Comparison of ENCODE assay signal across 8 mouse cellular contexts in the genomic region with DNA sequence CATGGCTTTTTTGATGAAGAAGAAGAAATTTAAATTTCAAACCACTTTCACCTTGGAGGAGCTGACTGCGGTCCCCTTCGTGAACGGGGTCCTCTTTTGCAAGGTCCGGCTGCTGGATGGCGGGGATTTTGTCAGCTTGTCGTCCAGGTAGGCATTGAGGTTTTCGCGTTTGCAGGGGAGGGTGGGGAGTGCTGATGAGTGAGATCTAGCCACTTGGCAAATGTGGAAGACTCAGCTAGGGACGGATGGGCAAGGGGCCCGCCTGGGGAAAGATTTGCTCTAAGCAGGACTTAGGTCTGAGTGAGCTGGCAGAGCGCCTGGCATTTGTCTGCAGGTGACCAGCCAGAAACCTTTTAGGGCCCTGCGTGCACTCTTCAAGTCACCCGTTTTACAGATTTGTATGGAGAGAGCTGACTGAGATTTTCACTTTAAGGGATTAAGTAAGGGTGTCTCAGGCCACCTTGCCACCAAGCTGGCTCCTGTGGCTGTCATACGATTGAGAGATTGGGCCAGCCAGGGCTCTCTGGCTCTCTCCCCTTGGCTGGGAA. TPM values are rescaled to one million over a fixed set of nuclear protein-coding genes. Genes with fewer than 3 reads are reported as not detected.
DNase-seq lines count a peak whose midpoint lies in the region; ATAC-seq and TF ChIP-seq lines count a peak whose summit lies in the region.

No protein-coding gene starts in this region.

- peaks cover 66% of the 10 kb centered on the region for H3K4me1 ChIP-seq in E14TG2a.4 (replicated peaks; ENCODE audit: low read depth, low read length)
- H3K4me1 ChIP-seq in embryonic facial prominence, embryonic 11.5 days (ENCODE audit: control insufficient read depth, insufficient read depth, low read length), result peaks cover 15% of the 10 kb centered on the region
- peaks cover 45% of the 10 kb centered on the region for H3K4me1 ChIP-seq in hindbrain, embryonic 16.5 days (ENCODE audit: control insufficient read depth, insufficient read depth, low read depth, low read length)
- peaks cover 56% of the 10 kb centered on the region for H3K4me1 ChIP-seq in liver, embryonic 13.5 days (replicated peaks)

- TF ChIP-seq CTCF in E14TG2a.4 (conservative IDR thresholded peaks at IDR 0.05; ENCODE audit: low read length), result no peak

- no peak for ATAC-seq in embryonic facial prominence, embryonic 11.5 days (replicated peaks; ENCODE audit: insufficient number of reproducible peaks, low FRiP score, low TSS enrichment, low read depth)
- ATAC-seq in hindbrain, embryonic 16.5 days, result no peak
- no peak for ATAC-seq in liver, embryonic 13.5 days (ENCODE audit: low read depth)

- peak overlapping the region; percentile 22; the same call in 1 of the 2 replicates for H3K27ac ChIP-seq in embryonic facial prominence, embryonic 11.5 days (replicated peaks; ENCODE audit: low read depth, low read length)
- H3K27ac ChIP-seq in hindbrain, embryonic 16.5 days (ENCODE audit: low read depth, low read length), result peak overlapping the region; percentile 94
- no peak overlapping the region for H3K27ac ChIP-seq in liver, embryonic 13.5 days

- H3K9me3 ChIP-seq in E14TG2a.4 (ENCODE audit: low read length), result no peaks in the 10 kb centered on the region
- no peaks in the 10 kb centered on the region for H3K9me3 ChIP-seq in embryonic facial prominence, embryonic 11.5 days (replicated peaks; ENCODE audit: control insufficient read depth, low read length)
- no peaks in the 10 kb centered on the region for H3K9me3 ChIP-seq in hindbrain, embryonic 16.5 days (ENCODE audit: control insufficient read depth, low read length)
- no peaks in the 10 kb centered on the region for H3K9me3 ChIP-seq in liver, embryonic 13.5 days (replicated peaks)

- WGBS in embryonic facial prominence, embryonic 11.5 days, result under 1% methylated on average over 14 of the region's 14 CpGs
- WGBS in hindbrain, embryonic 16.5 days, result 1% methylated on average over 14 of the region's 14 CpGs
- 3% methylated on average over 14 of the region's 14 CpGs for WGBS in liver, embryonic 13.5 days (ENCODE audit: insufficient replicate concordance)

- peak overlapping the region; percentile 88 for H3K9ac ChIP-seq in embryonic facial prominence, embryonic 11.5 days (replicated peaks; ENCODE audit: low read length)
- peak overlapping the region; percentile 98 for H3K9ac ChIP-seq in hindbrain, embryonic 16.5 days (ENCODE audit: low read depth, low read length)
- peak overlapping the region; percentile 82 for H3K9ac ChIP-seq in liver, embryonic 13.5 days

- peak overlapping the region; percentile 92 for H3K4me3 ChIP-seq in E14TG2a.4 (replicated peaks; ENCODE audit: low read length)
- H3K4me3 ChIP-seq in embryonic facial prominence, embryonic 11.5 days (ENCODE audit: low read depth, low read length), result peak overlapping the region; percentile 95
- peak overlapping the region; percentile 88 for H3K4me3 ChIP-seq in hindbrain, embryonic 16.5 days (ENCODE audit: low read length)
- peak overlapping the region; percentile 79 for H3K4me3 ChIP-seq in liver, embryonic 13.5 days (replicated peaks)

- peak; percentile 46 for DNase-seq in gastrocnemius, postnatal 10 days
- no peak for DNase-seq in gastrocnemius, adult 8-10 months (ENCODE audit: low spot score in 2 of 2)
- no peak for DNase-seq in embryonic facial prominence, embryonic 11.5 days (ENCODE audit: low spot score)
- no peak for DNase-seq in liver, embryonic 13.5 days
- peak; percentile 41 for DNase-seq in retina, embryonic 14.5 days (ENCODE audit: low spot score)
- no peak for DNase-seq in left cerebral cortex, adult 9 months (ENCODE audit: low spot score in 2 of 2)

- H3K36me3 ChIP-seq in E14TG2a.4 (ENCODE audit: insufficient read depth, low read length), result peaks cover 3% of the 10 kb centered on the region; the same call in 1 of the 2 replicates
- H3K36me3 ChIP-seq in embryonic facial prominence, embryonic 11.5 days (replicated peaks; ENCODE audit: control insufficient read depth, insufficient read depth, low read depth, low read length), result no peaks in the 10 kb centered on the region
- H3K36me3 ChIP-seq in hindbrain, embryonic 16.5 days (ENCODE audit: control insufficient read depth, insufficient read depth, low read length), result no peaks in the 10 kb centered on the region
- no peaks in the 10 kb centered on the region for H3K36me3 ChIP-seq in liver, embryonic 13.5 days

- H3K27me3 ChIP-seq in E14TG2a.4 (ENCODE audit: insufficient read depth, low read length), result peaks cover 4% of the 10 kb centered on the region; the same call in 1 of the 2 replicates
- no peaks in the 10 kb centered on the region for H3K27me3 ChIP-seq in embryonic facial prominence, embryonic 11.5 days (ENCODE audit: control insufficient read depth, insufficient read depth, low read length)
- no peaks in the 10 kb centered on the region for H3K27me3 ChIP-seq in hindbrain, embryonic 16.5 days (replicated peaks; ENCODE audit: control insufficient read depth, insufficient read depth, low read length)
- peaks cover 73% of the 10 kb centered on the region for H3K27me3 ChIP-seq in liver, embryonic 13.5 days

- peak overlapping the region; percentile 79 for H3K4me2 ChIP-seq in embryonic facial prominence, embryonic 11.5 days (ENCODE audit: low read depth, low read length)
- peak overlapping the region; percentile 85 for H3K4me2 ChIP-seq in hindbrain, embryonic 16.5 days (ENCODE audit: low read length)
- H3K4me2 ChIP-seq in liver, embryonic 13.5 days, result peak overlapping the region; percentile 100

RNA-seq across cellular contexts. Expression of a gene that starts 1.0 kb away (rescaled TPM):
- total RNA-seq in gastrocnemius, postnatal 10 days (2021), result 1 to 10 TPM; 5.5 to 8.6 TPM
- total RNA-seq in gastrocnemius, adult 8-10 months (2022), result 1 to 10 TPM; 1.6 to 3.8 (median 2.9) TPM
- polyA plus RNA-seq in embryonic facial prominence, embryonic 11.5 days (2014; fragmentation: Nextera tagmentation; extraction: Ambion mirVana), result 10.2 and 11.7 TPM in 2 replicates
- 7.3 and 7.9 TPM in 2 replicates for polyA plus RNA-seq in hindbrain, embryonic 16.5 days (2015; fragmentation: Nextera tagmentation; extraction: Ambion mirVana)
- polyA plus RNA-seq in liver, embryonic 13.5 days (2015; fragmentation: Nextera tagmentation; extraction: Ambion mirVana), result 1.0 and 1.1 TPM in 2 replicates

RNA-seq across cellular contexts. Expression of a gene that starts 34.5 kb away (rescaled TPM):
- 10 to 100 TPM; 19.6 to 25.7 TPM for total RNA-seq in gastrocnemius, postnatal 10 days (2021)
- total RNA-seq in gastrocnemius, adult 8-10 months (2022), result 10 to 100 TPM in 3 of 4 experiments, 1 to 10 TPM in 1; 9.2 to 15.0 (median 10.6) TPM
- 97.1 and 100 TPM in 2 replicates for polyA plus RNA-seq in embryonic facial prominence, embryonic 11.5 days (2014; fragmentation: Nextera tagmentation; extraction: Ambion mirVana)
- polyA plus RNA-seq in hindbrain, embryonic 16.5 days (2015; fragmentation: Nextera tagmentation; extraction: Ambion mirVana), result 142 and 150 TPM in 2 replicates
- polyA plus RNA-seq in liver, embryonic 13.5 days (2015; fragmentation: Nextera tagmentation; extraction: Ambion mirVana), result 60.4 and 64.2 TPM in 2 replicates

RNA-seq across cellular contexts. Expression of a gene that starts 38.4 kb away (rescaled TPM):
- not detected for total RNA-seq in gastrocnemius, postnatal 10 days (2021)
- total RNA-seq in gastrocnemius, adult 8-10 months (2022), result not detected
- 2.3 and 3.3 TPM in 2 replicates for polyA plus RNA-seq in embryonic facial prominence, embryonic 11.5 days (2014; fragmentation: Nextera tagmentation; extraction: Ambion mirVana)
- 16.9 and 20.4 TPM in 2 replicates for polyA plus RNA-seq in hindbrain, embryonic 16.5 days (2015; fragmentation: Nextera tagmentation; extraction: Ambion mirVana)
- 0.10 TPM in 1 of 2 replicates, not detected in the other for polyA plus RNA-seq in liver, embryonic 13.5 days (2015; fragmentation: Nextera tagmentation; extraction: Ambion mirVana)

RNA-seq across cellular contexts. Expression of a gene that starts 39.3 kb away (rescaled TPM):
- not detected for total RNA-seq in gastrocnemius, postnatal 10 days (2021)
- not detected for total RNA-seq in gastrocnemius, adult 8-10 months (2022)
- 0.32 and 0.36 TPM in 2 replicates for polyA plus RNA-seq in embryonic facial prominence, embryonic 11.5 days (2014; fragmentation: Nextera tagmentation; extraction: Ambion mirVana)
- 0.72 and 1.6 TPM in 2 replicates for polyA plus RNA-seq in hindbrain, embryonic 16.5 days (2015; fragmentation: Nextera tagmentation; extraction: Ambion mirVana)
- not detected in 2 replicates for polyA plus RNA-seq in liver, embryonic 13.5 days (2015; fragmentation: Nextera tagmentation; extraction: Ambion mirVana)

RNA-seq across cellular contexts. Expression of a gene that starts 50.7 kb away (rescaled TPM):
- total RNA-seq in gastrocnemius, postnatal 10 days (2021), result 10 to 100 TPM; 31.7 to 42.6 TPM
- total RNA-seq in gastrocnemius, adult 8-10 months (2022), result 10 to 100 TPM; 11.4 to 15.5 (median 13.8) TPM
- polyA plus RNA-seq in embryonic facial prominence, embryonic 11.5 days (2014; fragmentation: Nextera tagmentation; extraction: Ambion mirVana), result 20.3 and 22.8 TPM in 2 replicates
- 49.6 and 54.3 TPM in 2 replicates for polyA plus RNA-seq in hindbrain, embryonic 16.5 days (2015; fragmentation: Nextera tagmentation; extraction: Ambion mirVana)
- 13.5 and 14.1 TPM in 2 replicates for polyA plus RNA-seq in liver, embryonic 13.5 days (2015; fragmentation: Nextera tagmentation; extraction: Ambion mirVana)

Comparison
In these comparisons a context has a peak if more than half of its experiments do, and no peak if none do; other contexts are left out.
1. DNase-seq: peak in gastrocnemius, postnatal 10 days (single experiment) and retina, embryonic 14.5 days (single experiment); none in gastrocnemius, adult 8-10 months (0 of 2), embryonic facial prominence, embryonic 11.5 days (single experiment), liver, embryonic 13.5 days (single experiment) and left cerebral cortex, adult 9 months (0 of 2).
2. Peak in every context shown above with its lines, with median percentiles within 50 percentile points of each other: H3K4me3 ChIP-seq, H3K4me2 ChIP-seq and H3K9ac ChIP-seq.